Mouse (Mus musculus): ENCODE results near the gene Pde1a. TPM values are rescaled to one million over a fixed set of nuclear protein-coding genes. Genes with fewer than 3 reads are reported as not detected.

The Pde1a gene
- total RNA-seq, 1 experiment from 2014 or later: not detected

- ATAC-seq (replicated peaks; ENCODE audit: insufficient number of reproducible peaks, low FRiP score, low TSS enrichment, poor library complexity, severe bottlenecking): no peak
Measured at GRCm38 (mm10) chr2:79972271-79972670, 157.0 kb downstream of the Pde1a start.

GRCm38 (mm10) chr2:79969594-79969993 lies 159.7 kb downstream of the Pde1a start:
- ATAC-seq (replicated peaks; ENCODE audit: insufficient number of reproducible peaks, low FRiP score, low TSS enrichment, poor library complexity, severe bottlenecking): no peak

DNA sequence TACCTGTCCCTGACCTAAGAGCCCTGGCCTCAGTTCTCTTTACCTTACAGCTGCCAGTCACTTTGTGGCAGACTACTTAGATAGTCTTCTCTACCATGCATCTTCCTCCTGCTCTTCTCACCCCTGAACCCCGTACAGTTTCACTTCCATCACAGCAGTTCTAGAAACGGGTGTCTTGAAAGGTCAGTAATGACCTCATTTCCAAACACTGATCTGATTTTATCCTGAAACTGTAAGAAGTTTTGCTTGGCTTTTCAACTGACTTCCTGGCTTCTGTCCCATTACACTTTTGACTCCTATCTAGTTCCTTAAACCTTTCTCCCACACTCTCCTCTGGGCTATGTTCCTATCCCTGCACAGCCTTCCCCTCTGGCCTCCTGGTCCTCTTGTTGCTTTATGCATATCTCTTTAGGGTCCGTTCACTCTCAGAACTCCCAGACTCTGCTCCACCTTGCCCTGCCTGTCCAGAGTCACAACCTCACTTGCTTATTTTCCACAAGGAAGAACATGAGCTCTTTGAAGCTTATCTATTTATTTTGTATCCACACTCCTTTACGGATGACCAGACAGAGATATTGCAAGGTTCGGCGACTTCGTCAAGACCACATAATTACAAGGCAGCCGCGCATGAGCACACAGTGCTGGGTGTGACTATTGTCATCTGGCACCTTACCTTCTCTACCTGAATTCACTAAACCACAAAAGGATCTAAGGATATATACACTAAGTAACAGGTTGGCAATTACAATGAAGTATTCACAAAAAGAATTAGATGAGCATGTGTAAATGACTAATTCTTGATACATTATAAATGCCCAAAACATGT lies 162.4 kb downstream of the Pde1a start:
- ATAC-seq (replicated peaks; ENCODE audit: insufficient number of reproducible peaks, low FRiP score, low TSS enrichment, poor library complexity, severe bottlenecking): peak; percentile 81

- no peak for ATAC-seq (replicated peaks; ENCODE audit: insufficient number of reproducible peaks, low FRiP score, low TSS enrichment, poor library complexity, severe bottlenecking)
Measured at GRCm38 (mm10) chr2:79966086-79966485, 163.2 kb downstream of the Pde1a start.

DNA sequence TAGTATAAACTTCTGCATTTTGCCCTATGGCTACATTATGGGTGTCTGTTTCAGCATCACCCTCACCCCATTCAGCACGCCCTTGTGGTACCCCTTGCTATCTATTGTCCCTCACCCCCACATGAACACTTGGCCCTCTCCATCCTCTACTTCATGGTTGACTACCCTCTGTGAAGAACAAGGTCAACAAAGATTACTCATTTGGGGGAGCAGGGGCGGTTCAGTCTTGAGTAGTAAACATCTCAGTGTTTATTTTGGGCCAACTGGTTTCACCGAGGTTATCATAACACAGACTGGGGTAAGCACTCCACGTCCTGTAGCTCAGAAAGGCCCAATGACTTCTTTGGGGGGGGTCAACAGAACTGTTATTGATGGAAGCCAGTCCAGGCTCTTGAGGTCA lies 164.3 kb downstream of the Pde1a start:
- ATAC-seq (replicated peaks; ENCODE audit: insufficient number of reproducible peaks, low FRiP score, low TSS enrichment, poor library complexity, severe bottlenecking): no peak

GRCm38 (mm10) chr2:79961421-79961820 lies 167.8 kb downstream of the Pde1a start:
- no peak for ATAC-seq (replicated peaks; ENCODE audit: insufficient number of reproducible peaks, low FRiP score, low TSS enrichment, poor library complexity, severe bottlenecking)

- ATAC-seq (replicated peaks; ENCODE audit: insufficient number of reproducible peaks, low FRiP score, low TSS enrichment, poor library complexity, severe bottlenecking): no peak
Measured at GRCm38 (mm10) chr2:79957659-79958340, 171.5 kb downstream of the Pde1a start.

DNA sequence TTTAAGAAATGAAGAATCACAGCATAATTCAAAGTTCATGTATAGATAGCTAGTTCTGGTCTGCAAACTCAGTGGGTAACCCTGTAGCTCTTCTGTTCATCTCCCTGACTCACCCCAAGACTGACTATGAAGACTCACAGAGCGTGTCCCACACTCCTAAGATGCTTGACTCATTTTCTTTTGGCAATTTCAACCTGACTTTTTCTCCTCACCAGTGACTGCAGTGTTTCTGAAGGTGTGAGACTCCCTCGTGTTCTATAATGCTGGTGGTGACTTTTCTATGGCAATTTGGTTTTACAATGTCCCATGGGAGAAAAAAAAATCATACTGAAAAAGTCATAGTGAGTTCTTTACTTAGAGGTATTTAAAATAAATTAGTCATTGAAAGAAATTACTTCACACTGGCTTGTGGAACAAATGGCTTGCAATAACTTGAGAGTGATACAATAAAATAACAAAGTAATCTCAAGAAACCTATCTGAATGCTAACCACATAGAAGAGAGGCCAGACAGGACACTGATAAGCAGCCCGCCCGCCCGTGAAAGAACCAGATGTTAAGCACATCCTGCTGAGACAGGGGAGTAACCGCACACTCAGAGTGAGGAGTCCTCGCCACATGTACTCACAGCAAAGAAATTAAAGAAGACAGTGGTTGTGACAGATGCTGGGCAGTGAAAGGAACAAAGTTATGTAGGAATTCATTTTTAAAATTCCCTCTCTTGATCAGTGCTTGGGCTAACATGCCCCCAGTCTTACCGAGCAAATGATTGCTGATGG lies 183.2 kb downstream of the Pde1a start:
- no peak for ATAC-seq (replicated peaks; ENCODE audit: insufficient number of reproducible peaks, low FRiP score, low TSS enrichment, poor library complexity, severe bottlenecking)

DNA sequence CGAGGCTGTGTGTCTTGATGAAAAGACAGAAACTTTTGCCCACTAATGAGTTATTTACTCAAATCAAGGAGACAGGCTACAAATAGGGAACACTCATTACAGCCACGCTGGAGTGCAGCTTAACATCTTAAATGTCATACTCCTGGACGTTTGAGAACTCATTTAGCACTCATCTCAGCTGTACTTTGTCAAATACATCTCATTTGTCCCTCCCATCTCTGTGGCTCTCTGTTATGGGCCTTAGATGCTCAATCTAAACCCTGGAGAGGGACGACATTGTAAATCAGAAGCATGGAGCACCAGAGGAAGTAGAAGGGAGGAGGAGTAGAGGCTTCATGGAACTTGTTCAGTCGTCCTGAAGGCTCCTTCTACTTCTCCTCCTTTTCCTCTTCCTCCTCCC lies 194.6 kb downstream of the Pde1a start:
- no peak for ATAC-seq (replicated peaks; ENCODE audit: insufficient number of reproducible peaks, low FRiP score, low TSS enrichment, poor library complexity, severe bottlenecking)

DNA sequence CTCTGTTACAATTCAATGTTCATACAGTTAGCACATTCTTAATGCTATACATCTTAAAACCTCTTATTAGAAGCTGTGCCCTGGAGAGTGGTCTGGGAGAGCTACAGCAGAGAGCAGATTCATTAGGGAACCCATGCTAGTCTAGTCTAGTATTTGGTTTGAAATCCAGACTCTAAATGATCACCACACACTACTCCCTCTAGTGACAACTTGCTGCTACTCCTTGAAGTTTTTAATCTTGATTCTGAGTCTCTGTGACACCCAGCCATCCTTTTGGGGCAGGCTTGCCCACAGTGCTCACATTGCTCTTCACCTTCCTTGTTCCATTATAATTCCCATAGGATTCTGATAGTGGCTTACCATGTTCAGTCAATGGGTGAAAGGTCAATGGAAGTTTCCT lies 206.9 kb downstream of the Pde1a start:
- no peak for ATAC-seq (replicated peaks; ENCODE audit: insufficient number of reproducible peaks, low FRiP score, low TSS enrichment, poor library complexity, severe bottlenecking)

DNA sequence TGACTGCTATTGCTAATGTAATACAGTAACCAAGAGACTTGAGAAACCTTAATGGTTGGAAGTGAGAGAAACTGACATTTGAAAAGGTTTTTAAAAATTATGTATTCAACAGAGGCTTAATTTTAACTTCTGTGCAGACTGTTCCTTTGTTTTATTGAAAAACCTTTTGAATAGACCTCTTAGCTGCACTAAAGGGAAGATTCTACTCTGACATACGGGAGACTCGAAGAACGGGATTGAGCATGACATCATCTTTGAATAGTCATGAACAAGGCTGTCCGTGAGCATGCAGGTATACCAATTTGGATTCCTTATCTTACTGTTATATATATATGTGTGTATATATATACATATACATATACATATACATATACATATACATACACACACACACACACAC lies 207.9 kb downstream of the Pde1a start:
- no peak for ATAC-seq (replicated peaks; ENCODE audit: insufficient number of reproducible peaks, low FRiP score, low TSS enrichment, poor library complexity, severe bottlenecking)

DNA sequence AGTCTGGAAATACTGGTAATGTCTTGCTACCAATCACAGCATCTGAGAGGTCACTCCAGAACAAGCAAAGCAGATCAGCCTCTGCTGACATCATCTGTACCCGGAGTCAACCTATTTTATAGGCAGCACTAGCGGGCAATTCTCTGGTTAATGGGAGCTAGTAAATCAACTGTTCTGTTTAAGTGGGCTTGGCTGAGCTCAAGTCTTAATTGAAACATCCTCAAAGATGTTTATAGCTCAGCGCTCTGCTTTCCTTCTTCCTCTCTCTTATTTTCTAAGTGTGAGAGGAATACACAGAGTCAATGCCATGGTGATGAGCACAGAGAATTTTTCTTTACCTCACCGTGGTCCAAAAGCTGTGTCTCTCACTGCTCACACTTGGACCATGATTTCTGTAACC lies 208.8 kb downstream of the Pde1a start:
- no peak for ATAC-seq (replicated peaks; ENCODE audit: insufficient number of reproducible peaks, low FRiP score, low TSS enrichment, poor library complexity, severe bottlenecking)

DNA sequence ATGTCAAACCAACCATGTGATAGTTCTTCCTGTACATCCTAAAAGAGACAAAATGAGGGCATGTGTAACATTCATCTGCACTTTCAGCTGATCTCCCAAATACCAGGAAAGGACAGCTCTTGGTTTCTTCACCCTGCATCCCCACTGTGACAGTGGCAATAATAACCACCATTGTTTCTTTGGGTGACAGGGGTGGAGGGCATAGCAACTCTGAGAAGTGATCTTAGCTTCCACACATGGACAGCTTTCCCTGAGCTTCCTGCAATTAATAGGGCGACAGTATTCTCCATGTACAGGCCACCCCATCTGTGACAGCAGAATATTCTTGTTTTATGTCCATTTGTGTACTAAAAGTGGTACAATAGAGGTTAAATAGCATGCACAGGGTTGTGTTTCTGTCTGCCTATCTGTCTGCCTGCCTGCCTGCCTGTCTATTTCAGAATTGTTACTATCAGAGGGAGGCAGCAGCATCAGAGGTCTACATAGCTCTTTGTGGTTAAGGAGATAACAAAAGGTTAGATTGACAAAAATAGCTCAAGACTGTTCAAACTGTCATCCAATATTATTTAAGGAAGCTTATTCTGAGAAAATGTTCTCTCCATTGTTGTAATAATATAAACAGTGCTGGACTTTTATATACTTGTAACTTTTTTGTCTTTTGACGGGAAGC lies 227.3 kb downstream of the Pde1a start:
- no peak for ATAC-seq (replicated peaks; ENCODE audit: insufficient number of reproducible peaks, low FRiP score, low TSS enrichment, poor library complexity, severe bottlenecking)

GRCm38 (mm10) chr2:79898522-79898921 lies 230.7 kb downstream of the Pde1a start:
- no peak for ATAC-seq (replicated peaks; ENCODE audit: insufficient number of reproducible peaks, low FRiP score, low TSS enrichment, poor library complexity, severe bottlenecking)

- no peak for ATAC-seq (replicated peaks; ENCODE audit: insufficient number of reproducible peaks, low FRiP score, low TSS enrichment, poor library complexity, severe bottlenecking)
Measured at GRCm38 (mm10) chr2:79892829-79893228, 236.4 kb downstream of the Pde1a start.

DNA sequence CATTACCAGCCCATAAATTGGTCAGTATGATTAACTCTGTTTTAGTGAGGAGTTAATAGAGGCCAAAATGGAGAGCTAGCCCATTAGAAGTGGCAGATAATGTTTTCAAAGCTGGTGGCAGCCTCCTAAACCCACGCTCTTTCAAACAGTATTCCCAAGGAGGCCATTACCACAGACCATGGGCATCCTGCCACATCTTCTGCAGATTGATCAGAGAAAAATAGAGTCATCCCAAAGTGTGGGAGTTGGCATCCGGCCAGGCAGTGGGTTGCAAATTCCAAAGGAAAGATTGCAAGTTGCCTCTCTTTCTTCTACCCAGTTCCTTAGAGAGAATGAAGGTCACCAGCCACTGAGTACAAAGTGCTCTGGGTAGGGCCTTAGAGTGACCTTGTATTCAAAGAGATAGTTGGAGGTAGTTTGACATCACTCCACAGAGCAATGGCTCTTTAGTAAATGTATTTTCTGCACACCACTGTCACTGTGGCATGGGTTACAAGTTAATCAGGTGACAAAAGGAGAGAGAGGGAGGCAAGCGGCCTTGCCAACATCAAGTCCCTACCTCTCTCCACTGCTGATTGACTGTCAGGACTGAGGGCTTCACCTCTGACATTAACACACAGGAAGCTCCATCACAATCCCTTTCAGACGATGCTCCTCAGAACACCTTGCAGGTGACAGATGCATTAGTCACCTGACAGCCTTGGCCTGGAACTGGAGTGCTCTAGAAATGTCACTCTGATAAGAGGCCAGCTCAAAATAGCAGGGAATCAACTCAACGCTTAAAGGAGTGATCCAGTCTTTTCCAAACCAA lies 237.3 kb downstream of the Pde1a start:
- ATAC-seq (replicated peaks; ENCODE audit: insufficient number of reproducible peaks, low FRiP score, low TSS enrichment, poor library complexity, severe bottlenecking): no peak

GRCm38 (mm10) chr2:79890726-79891125 lies 238.5 kb downstream of the Pde1a start:
- no peak for ATAC-seq (replicated peaks; ENCODE audit: insufficient number of reproducible peaks, low FRiP score, low TSS enrichment, poor library complexity, severe bottlenecking)

DNA sequence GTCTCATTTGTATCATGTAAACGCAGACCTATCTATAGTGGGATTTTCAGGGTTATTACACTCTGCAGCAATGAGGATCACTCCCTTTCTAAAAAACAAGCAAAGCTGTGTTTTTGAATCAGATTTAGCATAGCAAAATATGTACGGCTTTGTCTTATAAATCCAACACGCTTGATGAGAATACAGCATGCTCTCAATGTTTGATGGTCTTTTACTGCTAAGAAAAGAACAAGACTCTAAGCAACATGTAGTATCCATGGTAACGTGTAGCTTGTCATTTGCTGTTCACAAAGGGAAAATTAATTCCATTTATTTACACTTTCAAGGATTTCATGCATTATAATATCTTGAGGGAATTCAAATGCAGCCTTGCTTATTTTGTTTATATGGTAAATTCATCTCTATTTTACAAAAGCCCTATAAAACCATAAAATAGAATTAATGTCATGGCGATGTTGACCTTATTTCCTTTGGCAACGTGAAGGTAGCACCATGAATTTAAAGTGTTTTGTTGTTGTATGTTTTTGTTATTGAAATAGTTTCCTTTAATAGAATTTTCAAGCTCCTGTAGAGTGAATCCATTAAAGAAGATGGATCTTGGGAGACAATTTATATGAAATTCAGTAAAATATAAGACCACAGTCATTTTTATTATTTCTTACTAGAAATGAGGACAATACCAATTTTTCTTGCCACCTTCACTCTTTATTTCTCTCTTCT lies 245.5 kb downstream of the Pde1a start:
- ATAC-seq (replicated peaks; ENCODE audit: insufficient number of reproducible peaks, low FRiP score, low TSS enrichment, poor library complexity, severe bottlenecking): no peak
